Mouse (Mus musculus) heart, adult 2 months (tissue): ENCODE measurements around the gene Pycr1. TPM values are rescaled to one million over a fixed set of nuclear protein-coding genes. Genes with fewer than 3 reads are reported as not detected.

Experiments
- DNase-seq, 2 experiments: peaks; one replicate each; pipeline ENCODE4 v3.0.0; 2021
- H3K27ac ChIP-seq: fragments of 200-600 bp; 2 replicates; pipeline ENCODE4 v1.8.1; 2022
- H3K27me3 ChIP-seq: fragments of 200-500 bp; 2 replicates; pipeline ENCODE4 v1.6.1; 2012; ENCODE audit warnings: mild to moderate bottlenecking, low read length, inconsistent platforms, mixed read lengths; ENCODE audit not compliant: control insufficient read depth, insufficient read depth
- H3K36me3 ChIP-seq: fragments of 200-500 bp; 2 replicates; pipeline ENCODE4 v1.6.1; 2012; ENCODE audit warnings: low read length, inconsistent platforms; ENCODE audit not compliant: control insufficient read depth, insufficient read depth
- H3K4me1 ChIP-seq: fragments of 200-500 bp; 2 replicates; pipeline ENCODE4 v1.6.1; 2011; ENCODE audit warnings: low read length; ENCODE audit not compliant: control insufficient read depth, insufficient read depth
- H3K4me3 ChIP-seq: fragments of 200-600 bp; 2 replicates; pipeline ENCODE4 v1.8.1; 2022
- H3K79me2 ChIP-seq: fragments of 200-500 bp; replicated peaks from 2 replicates; pipeline ENCODE4 v1.6.1; 2012; ENCODE audit warnings: mild to moderate bottlenecking, inconsistent platforms, low read length, moderate library complexity, mixed read lengths; ENCODE audit not compliant: control insufficient read depth, insufficient read depth
- H3K9ac ChIP-seq: fragments of 200-500 bp; 2 replicates; pipeline ENCODE4 v1.6.1; 2012; ENCODE audit warnings: low read depth, mild to moderate bottlenecking, control low read depth, inconsistent platforms, low read length, mixed read lengths
- CTCF ChIP-seq: fragments of 200-600 bp; IDR thresholded peaks from 2 replicates; pipeline ENCODE4 v1.8.1; 2022; ENCODE audit warnings: antibody characterized with exemption, mild to moderate bottlenecking, moderate library complexity
- EP300 ChIP-seq: fragments of 200-500 bp; IDR thresholded peaks from 2 replicates; pipeline ENCODE4 v1.6.1; 2011; ENCODE audit warnings: low read depth, low read length, control low read depth; ENCODE audit not compliant: insufficient read depth
- POLR2A ChIP-seq: fragments of 200-500 bp; IDR thresholded peaks from 2 replicates; pipeline ENCODE4 v1.6.1; 2011; ENCODE audit warnings: mild to moderate bottlenecking, low read depth, low read length, control low read depth; ENCODE audit not compliant: insufficient read depth
- WGBS: fragments of 180-500 bp; shearing (Covaris S2); methylation state at CpG from one replicate; pipeline ENCODE4 v1.1.7; 2018; 5-methylcytosine and 5-hydroxymethylcytosine counted together
- intact Hi-C: fragments of 180-260 bp; cut with DNase I; formaldehyde crosslinking; loops from one replicate; pipeline ENCODE4 v1.15.1; 2025
- polyA plus RNA-seq: library from polyadenylated mRNA; depleted of rRNA; stranded (reverse); fragments of >200 nt; gene quantifications from 2 replicates; pipeline ENCODE4 v1.2.3, GENCODE M21; 2012
- total RNA-seq, 2 experiments: library from RNA; stranded (reverse); gene quantifications; 2 replicates each; pipeline ENCODE4 v1.2.3; 2021

Pycr1 gene
- total and polyA plus RNA-seq, 3 experiments: 0.81 to 3.9 (median 1.2) TPM

DNA sequence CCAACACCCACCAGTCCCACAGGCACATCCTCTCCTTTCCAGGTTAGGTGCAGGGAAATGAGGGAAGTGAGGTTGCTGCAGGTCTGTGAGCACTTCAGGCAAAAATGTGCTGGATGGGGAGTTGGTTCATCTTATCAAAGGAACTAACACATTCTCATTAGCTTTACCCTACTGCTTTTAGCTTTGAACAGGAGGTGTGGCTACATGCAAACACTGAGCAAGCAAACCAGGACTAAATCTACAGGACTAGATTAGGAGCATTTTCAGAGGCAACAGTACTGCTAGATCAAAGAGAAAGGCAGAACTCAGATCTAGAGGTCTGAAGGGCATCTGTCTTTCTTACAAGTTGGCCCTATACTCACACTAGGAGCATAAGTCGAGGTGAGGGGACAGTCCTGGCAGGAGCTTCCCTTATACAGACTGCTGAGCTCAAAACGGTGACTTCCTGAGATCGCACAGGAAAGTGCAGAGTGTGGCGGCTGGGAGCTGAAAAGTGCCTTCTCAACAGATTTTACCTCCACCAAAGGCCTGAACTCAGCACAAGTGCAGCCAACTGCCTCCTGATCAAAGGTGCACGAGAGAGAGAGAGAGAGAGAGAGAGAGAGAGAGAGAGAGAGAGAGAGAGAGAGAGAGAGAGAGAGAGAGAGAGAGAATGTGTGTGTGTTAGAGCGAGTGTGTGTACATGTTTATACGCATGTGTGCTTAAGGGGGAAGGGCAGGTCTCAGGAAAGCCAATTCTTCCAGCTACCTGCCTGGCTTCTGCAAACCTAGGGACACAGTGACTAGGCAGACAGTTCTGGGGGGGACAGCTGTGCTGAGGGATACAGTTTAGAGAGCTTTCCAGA is 12.5 kb downstream of the Pycr1 start:
- TF ChIP-seq EP300 (no peak), POLR2A (no peak), CTCF (no peak)
- H3K9ac ChIP-seq: 0 out of 2 replicates have a peak overlapping the region, but pooled peaks have one; percentile 5
- peak overlapping the region; percentile 69 for H3K27ac ChIP-seq
- intact Hi-C loops: loop anchor here (5.0 kb wide), 1 partner anchor 41 kb away; the partner anchor contains the start of gene Aspscr1
- WGBS: 25% methylated on average over 7 of the region's 7 CpGs
- no peaks in the 10 kb centered on the region for H3K36me3 ChIP-seq
- no peaks in the 10 kb centered on the region for H3K27me3 ChIP-seq
- peaks cover 22% of the 10 kb centered on the region for H3K4me1 ChIP-seq
- no peak for DNase-seq
- peaks cover 4% of the 10 kb centered on the region; the same call in 1 of the 2 replicates for H3K79me2 ChIP-seq
- no peak overlapping the region for H3K4me3 ChIP-seq

DNA sequence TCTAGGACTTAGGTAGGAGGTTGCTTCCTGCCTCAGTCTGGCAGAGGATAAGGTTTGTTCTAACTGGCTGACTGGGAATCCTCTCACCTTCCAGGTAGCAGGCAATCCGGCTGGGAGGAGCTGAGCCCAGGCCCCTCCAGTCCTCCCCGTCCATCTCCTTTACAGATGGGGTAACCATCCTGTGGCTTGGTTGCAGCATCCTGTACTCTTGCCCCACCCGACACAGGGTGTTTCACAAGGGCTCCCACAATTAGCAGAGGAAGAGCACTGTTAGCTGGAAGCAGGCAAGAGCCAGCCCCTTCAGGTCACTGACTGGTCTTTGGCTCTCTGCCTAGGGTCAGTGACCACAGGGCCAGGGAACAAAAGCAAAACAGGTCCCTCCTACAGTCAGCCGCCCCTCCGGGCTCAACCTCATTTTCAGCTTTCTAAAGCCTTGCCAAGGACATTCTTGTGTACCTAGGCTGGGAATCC is 13.1 kb downstream of the Pycr1 start:
- no peaks in the 10 kb centered on the region for H3K27me3 ChIP-seq
- H3K36me3 ChIP-seq: no peaks in the 10 kb centered on the region
- peaks cover 5% of the 10 kb centered on the region; the same call in 1 of the 2 replicates for H3K79me2 ChIP-seq
- intact Hi-C loops: loop anchor here (5.0 kb wide), 1 partner anchor 42 kb away; the partner anchor contains the start of gene Aspscr1
- peak overlapping the region; percentile 69 for H3K27ac ChIP-seq
- 19% methylated on average over 5 of the region's 5 CpGs for WGBS
- DNase-seq: peak; percentile 56 to 60
- H3K4me1 ChIP-seq: peaks cover 23% of the 10 kb centered on the region
- no peak for TF ChIP-seq POLR2A
- no peak for TF ChIP-seq CTCF
- no peak for TF ChIP-seq EP300
- H3K9ac ChIP-seq: peak overlapping the region; percentile 7
- H3K4me3 ChIP-seq: 0 out of 2 replicates have a peak overlapping the region, but pooled peaks have one; percentile 3

DNA sequence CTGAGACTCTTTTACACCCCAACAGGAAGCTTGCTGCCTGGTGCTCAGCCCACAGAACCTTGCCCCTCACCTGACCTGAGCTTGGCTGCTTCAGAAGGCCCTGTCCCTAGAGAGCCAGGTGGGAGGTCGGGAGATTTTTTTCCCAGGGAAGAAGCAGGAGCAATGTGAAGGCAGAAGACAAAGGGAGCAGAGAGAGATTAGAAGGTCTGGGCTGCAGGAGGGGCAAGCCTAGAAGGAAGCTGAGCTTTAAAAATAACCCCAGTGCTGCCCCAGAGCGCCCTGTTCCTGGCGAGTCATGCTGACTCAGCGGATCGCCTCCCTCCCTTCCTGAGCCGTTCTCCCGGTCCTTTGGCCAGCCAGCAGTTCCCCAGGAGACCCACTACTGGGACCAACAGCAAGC is 13.7 kb downstream of the Pycr1 start:
- H3K4me3 ChIP-seq: 0 out of 2 replicates have a peak overlapping the region, but pooled peaks have one; percentile 3
- peak overlapping the region; percentile 26 for H3K9ac ChIP-seq
- H3K27ac ChIP-seq: peak overlapping the region; percentile 69
- intact Hi-C loops: loop anchor here (5.0 kb wide), 1 partner anchor 42 kb away; the partner anchor contains the start of gene Aspscr1
- 1% methylated on average over 7 of the region's 7 CpGs for WGBS
- no peaks in the 10 kb centered on the region for H3K36me3 ChIP-seq
- peaks cover 5% of the 10 kb centered on the region; the same call in 1 of the 2 replicates for H3K79me2 ChIP-seq
- no peaks in the 10 kb centered on the region for H3K27me3 ChIP-seq
- TF ChIP-seq EP300 (0 out of 2 replicates have a peak, but pooled peaks have one; percentile 15), CTCF (no peak)
- H3K4me1 ChIP-seq: peaks cover 27% of the 10 kb centered on the region
- DNase-seq: peak; percentile 69 to 77

DNA sequence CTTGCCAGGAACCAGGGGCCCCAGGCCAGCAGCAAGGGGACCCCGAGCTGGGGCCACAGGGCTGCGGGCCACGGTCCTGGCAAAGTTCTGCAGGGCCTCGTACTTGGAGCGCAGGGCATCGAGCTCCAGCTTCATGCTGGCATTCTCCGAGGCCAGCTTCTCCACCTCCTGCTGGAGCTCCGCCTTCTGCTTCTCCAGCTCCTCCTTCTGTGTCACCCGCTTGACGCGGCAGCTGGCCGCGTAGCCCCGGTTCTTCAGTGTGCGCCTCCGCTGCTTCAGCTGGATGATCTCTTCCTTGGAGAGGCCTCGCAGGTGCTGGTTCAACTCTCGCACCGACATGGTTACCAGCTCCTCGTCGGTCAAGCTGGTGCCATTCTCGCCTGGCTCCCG is 14.2 kb downstream of the Pycr1 start:
- peak; percentile 8; the same call in 1 of the 2 replicates for TF ChIP-seq POLR2A
- TF ChIP-seq CTCF: no peak
- 73% methylated on average over 23 of the region's 23 CpGs for WGBS
- no peak overlapping the region for H3K4me3 ChIP-seq
- peaks cover 5% of the 10 kb centered on the region; the same call in 1 of the 2 replicates for H3K79me2 ChIP-seq
- peak; percentile 56 to 67 for DNase-seq
- peaks cover 27% of the 10 kb centered on the region for H3K4me1 ChIP-seq
- peak overlapping the region; percentile 69 for H3K27ac ChIP-seq
- H3K27me3 ChIP-seq: no peaks in the 10 kb centered on the region
- intact Hi-C loops: no loop called here
- peak overlapping the region; percentile 27; the same call in 1 of the 2 replicates for H3K9ac ChIP-seq
- H3K36me3 ChIP-seq: no peaks in the 10 kb centered on the region

DNA sequence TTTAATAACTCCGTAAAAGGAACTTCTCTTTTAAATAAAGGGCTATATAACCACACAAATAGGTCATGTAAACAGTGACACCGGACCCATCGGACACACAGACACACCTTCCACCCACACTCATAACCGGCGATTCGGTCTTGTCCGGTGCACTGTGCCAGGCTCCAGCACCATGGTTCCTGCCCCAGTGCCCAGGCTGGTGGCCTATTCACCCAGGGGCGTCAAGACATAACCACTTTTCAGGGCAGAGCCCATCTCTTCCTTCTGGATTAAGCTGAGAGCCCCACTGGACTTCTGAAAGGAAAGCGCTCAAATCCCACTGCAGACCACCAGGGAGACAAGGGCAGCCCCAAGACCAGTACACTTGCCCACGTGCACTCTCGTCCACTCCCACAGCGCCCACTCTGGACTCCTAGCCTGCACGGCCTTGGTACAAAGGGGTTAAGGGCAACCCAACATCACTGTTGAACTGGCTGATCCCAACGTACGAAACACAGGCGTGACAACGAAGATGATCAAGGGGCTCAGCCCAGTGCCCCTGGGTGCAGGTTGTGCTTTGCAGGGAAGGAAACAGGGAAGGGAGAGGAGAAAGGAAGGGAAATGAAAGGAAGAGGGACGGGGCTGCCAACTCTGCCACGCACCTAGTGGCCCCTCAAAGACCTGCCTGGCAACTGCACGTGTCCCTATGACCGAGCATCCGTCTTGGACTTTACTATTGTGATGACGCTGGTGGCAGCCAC is 14.8 kb downstream of the Pycr1 start:
- H3K4me1 ChIP-seq: peaks cover 25% of the 10 kb centered on the region
- H3K27ac ChIP-seq: no peak overlapping the region
- intact Hi-C loops: no loop called here
- TF ChIP-seq POLR2A (no peak), CTCF (no peak), EP300 (no peak)
- peaks cover 5% of the 10 kb centered on the region; the same call in 1 of the 2 replicates for H3K79me2 ChIP-seq
- no peak overlapping the region for H3K4me3 ChIP-seq
- no peak for DNase-seq
- 91% methylated on average over 23 of the region's 23 CpGs for WGBS
- H3K9ac ChIP-seq: no peak overlapping the region
- H3K27me3 ChIP-seq: no peaks in the 10 kb centered on the region
- H3K36me3 ChIP-seq: no peaks in the 10 kb centered on the region
